Mouse (Mus musculus): ENCODE results near the gene Fam83f.
A peak's percentile ranks its signal among the peaks of the same experiment; 100 is the strongest.

DNA sequence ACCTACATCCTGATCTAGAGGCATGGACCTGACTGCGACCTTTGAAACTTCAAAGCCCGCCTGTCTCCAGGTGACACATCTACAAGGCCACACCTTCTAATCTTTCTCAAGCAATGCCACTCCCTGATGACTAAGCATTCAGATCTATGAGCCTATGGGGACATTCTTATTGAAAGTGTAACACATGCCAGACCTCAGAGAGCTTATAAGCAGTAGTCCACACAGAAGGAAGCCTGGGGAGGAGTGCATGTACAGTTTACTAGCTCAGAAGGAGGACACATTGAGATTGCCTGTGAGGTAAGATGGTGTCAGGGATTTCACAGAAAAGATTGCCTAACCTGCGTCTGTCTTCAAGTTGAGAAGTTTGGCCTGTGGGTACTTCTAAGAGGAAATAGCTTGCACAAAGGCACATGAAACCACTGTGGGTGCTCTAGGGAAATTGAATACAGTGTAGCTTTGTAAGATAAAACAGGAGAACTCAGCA, 71.4 kb downstream of the Fam83f start:
- TF ChIP-seq EP300 (IDR thresholded peaks at IDR 0.05; ENCODE audit: low read depth), result peak; percentile 68
- no peak for TF ChIP-seq CTCF (IDR thresholded peaks at IDR 0.05; ENCODE audit: low read depth)
